Mouse (Mus musculus): ENCODE data around the gene Myh13. TPM values are rescaled to one million over a fixed set of nuclear protein-coding genes. Genes with fewer than 3 reads are reported as not detected.

Gene Myh13
- polyA plus RNA-seq (2015; fragmentation: Nextera tagmentation; extraction: Ambion mirVana), result not detected in 2 replicates

- H3K27ac ChIP-seq (ENCODE audit: low read depth), result no peak within 1 kb of the TSS
- H3K36me3 ChIP-seq (replicated peaks; ENCODE audit: insufficient read depth, low read length), result no peaks in the 10 kb centered on the region
- ATAC-seq, result no peak
- H3K4me1 ChIP-seq (ENCODE audit: insufficient read depth), result no peaks in the 10 kb centered on the region
- H3K9me3 ChIP-seq (ENCODE audit: low read length), result no peaks in the 10 kb centered on the region
- no peak within 1 kb of the TSS for H3K4me3 ChIP-seq (ENCODE audit: low read depth, low read length)
- 81% methylated on average over 7 of the region's 7 CpGs for WGBS (ENCODE audit: insufficient replicate concordance)
- no peak for DNase-seq
- no peaks in the 10 kb centered on the region for H3K27me3 ChIP-seq (ENCODE audit: insufficient read depth, low read length)
- H3K9ac ChIP-seq (replicated peaks), result no peak within 1 kb of the TSS
- TF ChIP-seq CTCF (IDR thresholded peaks at IDR 0.05; ENCODE audit: low read depth) (no peak), EP300 (IDR thresholded peaks at IDR 0.05; ENCODE audit: low read depth) (no peak)
- no peak within 1 kb of the TSS for H3K4me2 ChIP-seq (ENCODE audit: low read depth, low read length)
These were observed at the start of gene Myh13 for GRCm38 (mm10) chr11:67321358-67321757. Gene Myh13, plus strand, starts transcription at chr11:67321658.

- Histone ChIP-seq H3K36me3 (replicated peaks; ENCODE audit: insufficient read depth, low read length) (no peaks in the 10 kb centered on the region), H3K27ac (ENCODE audit: low read depth) (no peak within 1 kb of the TSS), H3K4me1 (ENCODE audit: insufficient read depth) (no peaks in the 10 kb centered on the region), H3K27me3 (ENCODE audit: insufficient read depth, low read length) (no peaks in the 10 kb centered on the region), H3K9me3 (ENCODE audit: low read length) (no peaks in the 10 kb centered on the region), H3K4me2 (ENCODE audit: low read depth, low read length) (no peak within 1 kb of the TSS), H3K9ac (replicated peaks) (no peak within 1 kb of the TSS), H3K4me3 (ENCODE audit: low read depth, low read length) (no peak within 1 kb of the TSS)
- TF ChIP-seq EP300 (IDR thresholded peaks at IDR 0.05; ENCODE audit: low read depth) (no peak), CTCF (IDR thresholded peaks at IDR 0.05; ENCODE audit: low read depth) (no peak)
- ATAC-seq (no peak), DNase-seq (no peak)
- 76% methylated on average over 10 of the region's 10 CpGs for WGBS (ENCODE audit: insufficient replicate concordance)
These were observed 44.8 kb upstream of the Myh13 start, which contains the start of gene Myh8 for GRCm38 (mm10) chr11:67276601-67277174. Gene Myh8, plus strand, starts transcription at chr11:67277124.

- TF ChIP-seq CTCF (IDR thresholded peaks at IDR 0.05; ENCODE audit: low read depth), result no peak
- TF ChIP-seq EP300 (IDR thresholded peaks at IDR 0.05; ENCODE audit: low read depth), result no peak
- no peak for ATAC-seq
- no peaks in the 10 kb centered on the region for H3K4me1 ChIP-seq (ENCODE audit: insufficient read depth)
- H3K4me2 ChIP-seq (ENCODE audit: low read depth, low read length), result no peak overlapping the region
- no peaks in the 10 kb centered on the region for H3K27me3 ChIP-seq (ENCODE audit: insufficient read depth, low read length)
- H3K9me3 ChIP-seq (ENCODE audit: low read length), result peaks cover 12% of the 10 kb centered on the region; the same call in 1 of the 2 replicates
- H3K27ac ChIP-seq (ENCODE audit: low read depth), result no peak overlapping the region
- 57% methylated on average over 1 of the region's 1 CpGs for WGBS (ENCODE audit: insufficient replicate concordance)
- no peak overlapping the region for H3K9ac ChIP-seq (replicated peaks)
- no peak overlapping the region for H3K4me3 ChIP-seq (ENCODE audit: low read depth, low read length)
- H3K36me3 ChIP-seq (replicated peaks; ENCODE audit: insufficient read depth, low read length), result no peaks in the 10 kb centered on the region
- no peak for DNase-seq
These were observed 28.0 kb upstream of the Myh13 start for GRCm38 (mm10) chr11:67293440-67293839.

- no peak for TF ChIP-seq EP300 (IDR thresholded peaks at IDR 0.05; ENCODE audit: low read depth)
- TF ChIP-seq CTCF (IDR thresholded peaks at IDR 0.05; ENCODE audit: low read depth), result no peak
- Histone ChIP-seq H3K36me3 (replicated peaks; ENCODE audit: insufficient read depth, low read length) (no peaks in the 10 kb centered on the region), H3K9me3 (ENCODE audit: low read length) (no peaks in the 10 kb centered on the region), H3K4me1 (ENCODE audit: insufficient read depth) (no peaks in the 10 kb centered on the region), H3K27ac (ENCODE audit: low read depth) (no peak overlapping the region), H3K27me3 (ENCODE audit: insufficient read depth, low read length) (no peaks in the 10 kb centered on the region), H3K4me3 (ENCODE audit: low read depth, low read length) (no peak overlapping the region), H3K9ac (replicated peaks) (no peak overlapping the region), H3K4me2 (ENCODE audit: low read depth, low read length) (no peak overlapping the region)
- DNase-seq (no peak), ATAC-seq (no peak)
- 54% methylated on average over 15 of the region's 15 CpGs for WGBS (ENCODE audit: insufficient replicate concordance)
These were observed 7.6 kb upstream of the Myh13 start for GRCm38 (mm10) chr11:67313733-67314452.

GRCm38 (mm10) chr11:67326536-67326935 is 5.1 kb downstream of the Myh13 start:
- H3K9me3 ChIP-seq (ENCODE audit: low read length), result no peaks in the 10 kb centered on the region
- no peaks in the 10 kb centered on the region for H3K27me3 ChIP-seq (ENCODE audit: insufficient read depth, low read length)
- no peaks in the 10 kb centered on the region for H3K4me1 ChIP-seq (ENCODE audit: insufficient read depth)
- no peak overlapping the region for H3K4me2 ChIP-seq (ENCODE audit: low read depth, low read length)
- DNase-seq, result no peak
- H3K36me3 ChIP-seq (replicated peaks; ENCODE audit: insufficient read depth, low read length), result no peaks in the 10 kb centered on the region
- H3K27ac ChIP-seq (ENCODE audit: low read depth), result no peak overlapping the region
- no peak for TF ChIP-seq CTCF (IDR thresholded peaks at IDR 0.05; ENCODE audit: low read depth)
- no peak for TF ChIP-seq EP300 (IDR thresholded peaks at IDR 0.05; ENCODE audit: low read depth)
- 74% methylated on average over 2 of the region's 2 CpGs for WGBS (ENCODE audit: insufficient replicate concordance)
- no peak overlapping the region for H3K4me3 ChIP-seq (ENCODE audit: low read depth, low read length)
- no peak overlapping the region for H3K9ac ChIP-seq (replicated peaks)
- no peak for ATAC-seq

- Histone ChIP-seq H3K27me3 (ENCODE audit: insufficient read depth, low read length) (0 out of 2 replicates have a peak, but pooled peaks cover 2% of the 10 kb centered on the region), H3K36me3 (replicated peaks; ENCODE audit: insufficient read depth, low read length) (no peaks in the 10 kb centered on the region), H3K27ac (ENCODE audit: low read depth) (no peak overlapping the region), H3K4me1 (ENCODE audit: insufficient read depth) (no peaks in the 10 kb centered on the region), H3K4me3 (ENCODE audit: low read depth, low read length) (no peak overlapping the region), H3K4me2 (ENCODE audit: low read depth, low read length) (no peak overlapping the region), H3K9ac (replicated peaks) (no peak overlapping the region), H3K9me3 (ENCODE audit: low read length) (no peaks in the 10 kb centered on the region)
- no peak for TF ChIP-seq EP300 (IDR thresholded peaks at IDR 0.05; ENCODE audit: low read depth)
- no peak for TF ChIP-seq CTCF (IDR thresholded peaks at IDR 0.05; ENCODE audit: low read depth)
- ATAC-seq, result no peak
- WGBS (ENCODE audit: insufficient replicate concordance), result 47% methylated on average over 3 of the region's 3 CpGs
- DNase-seq, result no peak
These were observed 23.1 kb downstream of the Myh13 start for GRCm38 (mm10) chr11:67344556-67344955.
